Mouse (Mus musculus) thymus, postnatal 14 days (tissue): ENCODE measurements around the gene Lhfpl2.

Experiments
- DNase-seq: peaks from one replicate; pipeline ENCODE4 v3.0.0; 2021

Lhfpl2 gene

DNA sequence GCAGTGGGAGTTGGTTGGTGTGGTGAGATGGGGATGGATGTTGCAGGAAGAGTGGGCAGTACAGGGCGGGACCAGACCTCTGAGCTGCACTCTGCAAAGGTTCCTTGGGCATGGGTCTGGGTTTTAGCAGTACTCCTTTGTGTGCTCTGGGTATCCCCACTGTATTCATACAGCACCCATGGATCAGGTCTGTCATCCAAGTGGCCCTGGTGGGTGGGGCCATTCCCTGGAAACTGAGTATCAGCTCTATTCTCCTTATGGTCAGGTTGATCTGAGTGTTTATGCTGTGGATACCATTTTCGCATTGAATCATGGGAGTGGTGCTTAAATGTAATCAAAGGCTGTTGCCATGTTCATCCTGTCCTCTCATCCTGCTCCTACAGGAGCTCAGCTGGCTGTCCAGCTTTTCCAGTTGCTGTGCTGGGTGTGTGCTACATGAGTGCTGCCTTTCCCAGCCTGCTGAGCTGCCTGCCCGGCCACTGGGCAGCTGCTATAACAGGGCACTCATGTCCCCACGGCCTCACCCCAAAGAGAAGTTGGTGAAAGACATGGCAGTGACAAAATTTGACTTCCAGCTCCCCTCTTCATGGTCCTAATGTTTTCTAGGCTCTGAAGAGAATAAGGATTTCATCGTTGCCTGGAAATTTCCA lies 9.2 kb downstream of the Lhfpl2 start:
- DNase-seq, result no peak

DNA sequence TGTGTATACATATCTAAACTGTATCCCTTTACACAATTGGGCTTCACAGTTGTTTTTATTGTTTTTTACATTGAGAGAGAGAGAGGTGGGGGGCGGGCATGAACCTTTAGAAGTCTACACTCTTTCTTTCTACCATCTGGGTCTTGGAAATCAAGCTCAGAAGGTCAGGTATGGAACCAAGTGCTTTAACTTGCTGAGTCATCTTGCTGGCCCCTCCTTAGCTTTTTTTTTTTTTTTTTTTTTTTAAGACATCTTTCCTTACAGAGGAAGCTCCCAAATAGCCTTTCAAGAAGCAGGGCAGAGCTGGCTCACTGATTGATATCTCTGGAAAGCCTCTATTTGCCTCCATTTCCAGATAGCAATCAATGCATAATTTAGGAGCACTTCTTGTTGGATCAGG lies 10.7 kb downstream of the Lhfpl2 start:
- no peak for DNase-seq

DNA sequence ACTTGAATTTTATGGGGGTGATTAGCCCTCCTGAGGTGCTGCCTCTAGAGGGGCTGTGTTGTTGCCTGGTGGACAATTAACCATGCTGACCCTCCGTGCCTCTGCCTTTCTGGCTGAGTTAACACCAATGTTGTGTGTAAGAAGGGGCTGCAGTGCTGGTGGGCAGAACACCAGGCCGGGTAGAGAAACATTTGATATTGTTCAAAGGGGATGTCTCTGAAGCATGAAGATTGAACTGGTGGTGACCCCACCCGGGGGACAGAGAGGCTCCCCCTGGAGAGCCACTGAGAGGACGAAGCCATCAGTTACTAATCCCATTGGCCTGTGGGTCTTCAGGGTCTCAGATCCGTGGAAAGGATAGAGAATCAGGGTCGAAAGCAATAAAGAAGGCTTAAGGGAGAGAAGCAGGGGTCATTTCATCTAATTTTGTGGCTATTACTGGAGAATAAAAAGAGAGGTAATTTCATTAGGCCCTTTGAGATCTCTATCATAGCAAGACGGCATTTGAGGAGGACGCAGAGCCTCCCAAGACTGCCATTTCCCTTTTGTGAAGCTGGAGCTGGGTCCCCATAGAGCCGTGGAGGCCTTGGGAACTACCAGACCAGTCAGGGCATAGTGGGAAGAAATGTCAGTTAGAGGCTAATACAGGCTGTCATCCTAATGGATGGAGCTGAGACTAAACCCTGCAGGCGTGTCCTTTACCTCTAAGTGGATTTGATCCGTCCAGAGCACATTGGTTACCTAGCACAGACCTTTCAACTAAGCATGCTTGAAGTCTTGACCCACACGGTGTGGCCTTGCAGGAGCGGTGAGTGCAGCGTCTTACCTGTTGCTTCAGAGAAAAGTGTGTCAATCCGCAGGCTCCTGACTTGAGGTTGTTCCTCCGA lies 12.1 kb downstream of the Lhfpl2 start:
- DNase-seq, result no peak

DNA sequence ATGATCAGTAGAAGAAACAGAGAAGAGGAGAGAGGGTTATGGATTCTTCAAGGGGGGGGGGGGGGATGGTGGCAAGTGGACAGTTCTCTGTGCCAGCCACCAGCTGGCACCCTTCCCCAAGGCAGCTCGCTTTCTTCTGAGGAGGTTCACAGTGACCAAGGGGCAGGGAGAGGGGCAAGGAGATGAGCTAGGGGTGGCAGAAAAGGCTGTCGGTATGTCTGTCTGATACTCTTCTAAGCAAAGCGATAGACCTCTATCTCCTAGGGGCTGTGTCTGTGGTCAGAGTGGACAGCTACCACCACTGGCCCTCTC lies 12.7 kb downstream of the Lhfpl2 start:
- no peak for DNase-seq

DNA sequence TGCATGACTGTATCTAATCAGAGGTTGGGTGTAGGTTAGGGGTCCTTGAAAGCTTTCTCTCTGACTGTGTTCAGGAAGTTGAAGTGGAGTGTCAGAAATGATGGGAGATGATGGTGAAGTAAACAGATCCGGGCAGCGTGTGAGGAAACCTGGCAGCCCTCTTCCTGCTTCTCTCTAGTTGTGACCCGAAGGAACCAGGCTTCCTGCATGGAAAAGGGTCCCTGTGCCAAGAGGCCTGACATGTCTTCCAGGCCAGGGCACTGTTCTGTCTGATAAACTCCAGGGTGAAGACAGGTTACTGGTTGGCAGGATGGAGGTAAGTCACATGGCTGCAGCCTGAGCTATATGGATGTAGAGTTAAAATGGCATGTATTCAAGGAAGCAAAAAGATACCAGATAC lies 13.3 kb downstream of the Lhfpl2 start:
- no peak for DNase-seq

DNA sequence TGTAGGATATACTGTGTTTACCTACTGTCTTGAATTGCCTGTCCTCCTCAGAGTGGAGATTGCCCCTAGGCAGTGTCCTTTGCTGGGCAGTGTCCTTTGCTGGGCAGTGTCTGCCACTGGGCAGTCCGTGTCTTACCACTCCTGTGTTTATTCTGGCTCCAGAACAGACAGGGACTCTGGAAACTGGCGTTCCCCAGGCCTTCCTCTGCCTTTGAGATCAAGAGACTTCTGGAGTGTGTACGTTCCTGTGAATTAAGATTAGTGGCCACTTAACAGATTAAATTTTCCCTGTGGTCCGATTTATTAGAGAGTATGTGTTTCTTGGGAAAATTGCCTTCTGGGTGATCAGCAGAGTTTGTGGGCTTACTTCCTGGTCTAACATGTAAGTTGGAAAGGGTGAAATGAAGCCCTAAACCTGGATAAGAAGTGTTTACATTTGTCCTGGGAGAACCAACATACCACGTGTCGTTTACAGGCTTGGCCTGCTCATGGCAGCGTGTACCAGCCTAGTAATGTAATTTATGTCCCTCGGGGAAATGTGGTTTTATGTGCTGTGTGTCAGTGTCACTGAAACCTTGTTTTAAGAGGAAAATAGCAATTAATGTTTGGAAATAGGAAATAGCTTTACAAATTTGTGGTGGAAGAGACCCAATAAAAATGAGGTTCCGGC lies 15.6 kb downstream of the Lhfpl2 start:
- no peak for DNase-seq

DNA sequence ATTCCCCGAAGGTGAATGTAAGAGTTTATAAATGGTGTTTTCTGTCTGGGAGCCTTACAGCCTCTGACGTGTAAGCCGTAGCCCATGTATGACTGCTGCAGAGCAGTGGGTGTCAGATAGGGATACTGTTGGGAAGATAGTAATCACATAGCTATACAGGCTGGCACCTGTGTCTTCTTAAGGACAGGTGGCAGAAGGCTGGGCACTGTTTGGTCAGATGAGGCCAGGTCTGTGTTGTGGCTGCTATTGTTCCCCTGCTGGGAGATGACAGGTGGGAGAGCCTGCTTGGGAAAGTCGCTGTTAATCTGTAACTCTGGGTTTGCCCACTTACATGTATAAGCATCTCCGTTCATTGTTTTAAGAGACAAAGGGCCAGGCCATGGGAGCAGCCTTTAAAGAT lies 16.1 kb downstream of the Lhfpl2 start:
- DNase-seq, result no peak

DNA sequence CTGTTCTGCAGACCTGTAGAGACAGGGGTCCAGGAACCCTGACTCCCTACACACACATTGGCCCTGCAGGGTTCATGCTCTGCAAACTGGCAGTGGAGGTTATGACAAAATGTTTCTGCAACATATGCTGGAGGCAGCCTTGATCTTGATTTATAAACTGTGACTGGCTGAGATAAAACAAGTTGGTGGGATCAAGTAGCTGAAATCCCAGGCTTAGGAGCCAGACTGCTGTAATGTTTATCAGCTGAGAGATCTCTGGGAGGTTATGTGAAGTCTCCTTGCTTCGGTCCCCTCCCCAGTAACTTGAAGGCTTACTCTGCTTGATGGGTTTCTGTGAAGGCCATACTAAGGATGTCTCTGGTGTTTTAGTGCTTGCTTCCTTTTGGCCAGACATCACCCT lies 17.6 kb downstream of the Lhfpl2 start:
- DNase-seq, result no peak

DNA sequence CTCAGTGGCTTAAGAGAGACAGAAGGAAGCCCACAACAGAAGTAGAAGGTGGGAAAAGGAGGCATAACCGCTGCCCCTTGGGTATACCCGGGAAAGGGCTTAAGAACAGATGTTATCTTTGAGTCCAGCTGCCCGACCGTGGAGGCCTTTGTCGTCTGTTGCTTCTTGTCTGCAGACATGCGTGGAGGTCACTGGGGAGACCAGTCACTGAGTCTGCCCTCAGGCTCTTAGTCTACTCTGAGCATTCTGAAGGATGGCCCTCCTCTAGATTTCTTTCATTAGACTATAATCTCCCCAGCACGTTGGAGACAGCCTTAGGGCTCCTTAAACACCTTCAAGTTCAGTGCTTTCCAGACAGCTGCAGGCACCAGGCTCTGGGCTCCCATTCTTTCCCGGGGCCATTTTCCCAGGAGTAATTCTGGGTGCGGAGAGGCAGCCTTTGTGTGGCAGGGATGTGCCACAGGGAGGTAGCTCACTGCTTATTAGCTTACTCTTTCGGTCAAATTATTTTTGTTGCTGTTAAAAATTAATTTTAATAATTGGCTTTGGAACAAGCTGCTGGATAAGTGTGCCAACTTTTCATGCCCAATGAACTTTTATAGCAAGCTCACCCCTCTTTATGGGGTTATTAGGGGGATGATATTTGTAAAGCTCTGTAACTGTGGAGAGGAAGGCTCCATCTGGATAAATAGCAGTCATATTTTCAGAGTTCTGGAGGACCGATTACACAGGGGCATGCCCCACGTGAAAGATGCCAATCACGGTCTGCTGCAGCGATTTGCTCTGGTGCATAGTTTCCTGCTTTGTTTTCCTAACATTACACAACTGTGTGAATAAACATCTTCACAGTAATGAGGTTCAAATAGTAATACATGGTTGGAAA lies 19.8 kb downstream of the Lhfpl2 start:
- no peak for DNase-seq

DNA sequence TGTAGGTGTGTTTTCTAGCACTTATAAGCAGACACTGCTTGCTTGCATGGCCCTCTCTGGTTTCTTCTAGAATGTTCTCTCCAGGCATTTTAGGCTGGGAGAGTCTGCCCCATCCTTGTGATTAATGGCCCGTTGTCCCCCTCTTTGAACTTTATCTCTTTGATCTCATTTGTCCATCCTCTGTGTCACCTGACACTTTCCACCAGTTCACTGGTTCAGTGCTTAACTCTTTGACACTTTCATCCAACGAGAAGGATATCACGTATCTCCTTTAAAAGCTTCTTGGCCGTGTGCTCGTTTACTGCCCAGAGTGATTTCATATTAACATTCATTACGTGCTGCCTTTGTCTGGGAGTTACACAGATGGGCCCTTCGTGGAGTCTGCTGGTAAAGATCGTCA lies 25.6 kb downstream of the Lhfpl2 start:
- no peak for DNase-seq

DNA sequence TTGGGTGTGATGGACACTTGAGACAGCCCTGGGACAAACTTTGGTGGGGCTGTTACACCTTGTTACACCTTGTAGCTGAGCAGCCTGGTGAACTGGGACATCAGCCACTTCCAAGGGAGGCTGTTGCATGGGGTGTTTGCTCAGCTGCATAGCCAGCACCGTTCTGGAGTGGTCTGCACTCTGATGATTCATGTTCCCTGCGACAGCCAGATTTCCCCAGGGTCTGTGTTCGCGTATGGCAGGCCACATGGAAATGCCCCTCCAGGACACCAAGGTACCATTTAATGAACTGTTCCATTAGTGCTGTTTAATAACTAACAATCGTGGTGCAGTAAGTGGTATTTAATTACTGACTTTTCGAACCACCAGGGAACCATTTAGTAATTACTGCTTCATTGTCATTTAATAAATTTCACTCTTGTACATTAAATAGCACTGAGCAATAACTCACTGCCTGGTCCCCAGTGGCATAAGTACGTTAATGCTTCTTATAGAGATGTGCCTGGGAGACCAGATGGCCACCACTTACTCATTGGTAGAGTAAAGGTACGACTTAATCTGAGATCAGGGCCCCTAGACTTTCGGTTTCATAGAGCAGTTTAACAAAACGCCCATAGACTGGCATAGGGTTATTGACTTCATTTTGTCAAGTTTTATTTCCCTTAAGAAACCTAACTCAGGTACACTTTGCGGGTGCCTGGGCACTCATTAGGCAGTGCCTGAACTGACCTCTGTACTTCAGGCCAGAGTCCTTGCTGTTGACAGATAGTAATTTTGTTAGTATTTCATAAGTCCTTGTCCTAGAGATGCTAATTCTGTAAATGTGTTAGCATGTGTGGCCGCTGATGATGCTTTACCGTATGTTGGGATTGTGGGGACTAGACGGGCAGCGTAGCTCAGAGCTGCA lies 26.9 kb downstream of the Lhfpl2 start:
- DNase-seq, result no peak

DNA sequence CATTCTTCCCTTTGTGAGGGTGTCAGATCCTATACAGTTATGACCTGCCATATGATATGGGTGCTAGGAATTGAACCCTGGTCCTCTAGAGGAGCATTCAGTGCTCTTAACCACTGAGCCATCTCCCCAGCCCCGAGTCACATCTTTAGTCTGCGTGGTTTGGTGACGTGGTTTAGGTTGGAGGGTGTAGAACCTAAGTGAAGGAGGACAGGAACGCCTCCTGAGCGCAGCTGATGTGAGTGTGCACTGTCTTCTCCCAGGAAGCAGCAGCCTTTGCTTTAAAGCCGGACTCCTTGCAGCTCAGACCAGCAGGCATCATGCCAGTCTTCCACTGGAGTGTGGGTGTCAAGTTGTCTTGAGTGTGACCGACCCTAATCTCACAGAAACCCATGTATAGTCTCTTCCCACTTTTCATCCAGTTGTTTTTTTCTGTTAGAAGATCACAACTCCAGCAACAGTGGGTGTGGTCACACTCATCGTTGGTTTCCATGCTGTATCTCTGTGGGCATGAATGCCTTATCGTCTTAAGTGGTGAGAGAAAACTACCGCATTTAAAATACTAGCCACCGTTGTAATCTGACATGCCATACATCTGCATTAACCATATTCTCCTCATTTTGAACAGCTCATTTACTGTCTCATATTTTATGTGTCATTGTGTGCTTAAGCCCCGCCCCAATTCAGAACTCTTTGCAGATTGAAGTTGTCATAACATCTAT lies 28.7 kb downstream of the Lhfpl2 start:
- no peak for DNase-seq

DNA sequence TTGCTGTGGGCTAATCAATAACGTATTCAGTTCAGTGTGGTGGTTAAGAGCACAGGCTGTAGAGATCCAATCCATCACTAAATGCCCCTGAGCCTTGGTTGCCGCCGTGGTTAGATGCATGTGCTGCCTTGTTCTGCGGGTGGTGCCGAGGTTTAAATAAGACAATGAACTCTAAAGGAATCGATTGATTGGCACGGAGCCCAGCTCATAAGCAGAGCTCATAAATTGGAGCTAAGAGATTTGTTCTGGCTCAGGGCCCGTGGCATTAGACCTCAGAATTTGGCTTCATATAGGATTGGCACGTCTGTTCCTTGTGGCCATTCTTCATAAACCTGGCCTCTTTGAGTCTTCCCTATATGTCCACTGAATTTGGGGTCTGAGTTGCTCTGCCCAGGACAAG lies 29.5 kb downstream of the Lhfpl2 start:
- DNase-seq, result no peak

DNA sequence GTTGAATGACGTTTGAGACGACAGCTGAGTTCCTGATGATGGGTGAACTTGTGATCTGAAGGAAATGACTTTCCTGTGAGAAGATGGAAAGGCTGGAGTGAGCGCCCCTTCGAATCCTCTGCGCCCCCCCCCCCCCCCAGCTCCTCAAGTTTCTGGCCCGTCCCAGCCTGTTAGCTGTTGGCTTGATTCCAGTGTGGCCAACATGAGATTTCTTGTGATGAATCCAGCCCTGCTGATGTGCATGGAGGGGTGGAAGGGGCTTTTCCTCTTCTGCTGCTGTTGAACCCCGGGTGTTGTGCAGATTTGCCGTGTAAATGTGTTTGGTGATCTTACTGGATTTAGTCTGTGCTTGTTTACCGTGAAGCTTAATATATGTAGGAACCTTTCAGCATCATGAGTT lies 31.2 kb downstream of the Lhfpl2 start:
- DNase-seq, result no peak

DNA sequence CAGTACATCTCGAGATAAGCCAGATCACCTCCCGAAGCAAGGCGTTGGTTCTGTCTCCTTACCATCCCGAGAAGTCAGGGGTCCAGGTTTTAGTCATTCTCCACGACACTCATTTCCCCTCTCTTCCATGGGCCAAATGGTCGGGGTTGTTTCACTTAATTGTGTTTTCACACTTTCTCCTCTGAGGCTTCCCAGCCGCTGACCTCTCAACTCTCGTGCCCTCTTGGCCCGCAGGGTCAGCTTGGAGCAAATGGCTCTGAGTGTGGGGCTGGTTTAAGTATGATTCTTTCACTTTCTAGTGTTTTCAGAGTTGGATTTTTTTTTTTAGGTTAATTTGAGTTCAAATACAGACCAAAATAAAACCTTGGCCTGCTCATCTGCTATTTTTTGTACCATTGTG lies 31.7 kb downstream of the Lhfpl2 start:
- DNase-seq, result no peak

DNA sequence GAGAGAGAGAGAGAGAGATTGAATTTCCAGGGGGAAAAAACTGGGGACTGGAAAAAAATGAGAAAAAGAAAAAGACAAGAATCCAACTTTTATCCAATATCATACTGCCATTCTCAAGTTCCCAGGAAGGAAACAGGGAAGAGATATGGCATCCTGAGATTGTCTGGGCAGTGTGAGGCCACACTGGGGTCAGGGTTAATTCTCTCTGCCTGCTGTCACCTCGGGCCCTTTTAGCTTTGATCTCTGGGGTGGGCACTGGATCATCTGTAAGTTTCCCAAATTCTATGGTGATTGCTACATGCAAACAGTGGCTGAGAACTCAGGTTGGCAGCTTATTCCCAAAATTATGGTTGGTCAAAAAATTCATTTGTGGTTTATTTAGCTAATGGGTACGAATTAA lies 33.8 kb downstream of the Lhfpl2 start:
- no peak for DNase-seq

DNA sequence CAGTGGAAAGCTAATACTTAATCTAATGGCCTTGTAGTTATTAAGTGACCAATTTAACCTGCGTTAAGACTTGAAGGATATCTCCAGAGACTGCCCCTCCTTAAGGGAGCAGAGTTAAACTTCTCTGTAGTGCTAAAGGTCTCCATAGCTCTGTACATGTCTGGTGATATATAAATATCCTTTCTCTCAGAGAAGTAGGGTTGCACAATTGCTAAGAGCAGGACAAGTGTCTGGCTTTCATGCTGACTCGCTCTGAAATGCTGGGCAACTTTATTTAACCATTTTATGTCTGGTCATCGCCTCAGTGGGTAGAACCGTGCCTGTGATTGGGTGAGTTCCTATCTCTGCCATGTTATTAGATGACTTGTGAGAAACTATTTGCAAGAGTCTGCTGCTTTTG lies 36.6 kb downstream of the Lhfpl2 start:
- DNase-seq, result no peak

DNA sequence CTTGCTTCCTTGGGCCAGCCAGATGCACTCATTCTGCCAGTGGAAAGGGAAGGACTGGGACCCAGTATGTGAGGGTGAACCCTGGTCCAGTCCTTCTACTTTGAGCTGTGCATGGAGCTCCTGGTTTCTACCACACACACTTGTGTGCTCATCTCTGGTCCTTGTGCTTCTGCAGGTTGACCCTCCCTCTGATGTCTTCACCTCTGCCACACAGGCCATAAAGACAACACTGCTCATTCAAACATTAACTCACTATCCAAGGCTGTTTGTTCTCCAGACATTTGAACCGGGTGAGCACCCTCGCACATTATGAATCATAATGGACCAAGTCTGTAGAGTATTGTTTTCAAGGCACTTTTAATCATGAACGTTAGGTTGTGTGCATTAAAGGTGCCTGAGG lies 37.0 kb downstream of the Lhfpl2 start:
- DNase-seq, result no peak

DNA sequence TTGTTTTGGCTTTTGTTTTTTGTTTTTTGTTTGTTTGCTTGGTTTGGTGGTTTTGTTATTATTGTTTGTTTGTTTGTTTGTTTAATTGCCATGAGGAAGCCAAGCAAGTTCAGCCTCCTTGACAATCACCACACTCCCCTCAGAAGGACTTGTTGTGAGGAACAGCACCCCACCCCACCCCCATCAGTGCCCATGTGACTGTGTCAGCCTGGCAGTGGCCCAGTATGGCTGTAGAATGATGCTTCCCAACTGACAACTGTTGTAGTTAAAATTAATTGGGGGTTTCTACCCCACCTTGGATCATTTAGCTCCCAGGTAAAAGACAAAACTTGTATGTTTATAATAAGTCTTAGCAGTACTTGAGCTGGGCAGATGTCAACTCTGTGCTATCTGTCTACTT lies 37.6 kb downstream of the Lhfpl2 start:
- DNase-seq, result no peak

DNA sequence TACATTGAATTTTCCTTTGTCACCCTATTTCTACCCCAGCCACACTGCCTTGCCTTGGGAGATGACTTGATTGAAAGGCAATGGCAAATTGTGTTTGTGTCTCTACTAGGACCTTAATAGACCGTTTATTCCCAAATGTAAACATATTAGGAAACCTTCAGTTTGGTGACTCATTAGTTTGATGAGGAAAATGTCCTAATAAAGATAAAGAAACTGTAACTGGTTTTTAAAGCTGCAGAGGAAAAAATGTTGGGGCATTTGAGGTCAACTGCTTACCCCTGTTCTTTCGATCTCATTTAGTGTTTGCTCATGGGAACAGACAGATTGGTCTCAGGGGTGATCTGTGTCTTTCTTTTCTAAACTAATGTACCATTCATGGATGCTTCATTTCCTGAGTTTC lies 40.1 kb downstream of the Lhfpl2 start:
- no peak for DNase-seq

DNA sequence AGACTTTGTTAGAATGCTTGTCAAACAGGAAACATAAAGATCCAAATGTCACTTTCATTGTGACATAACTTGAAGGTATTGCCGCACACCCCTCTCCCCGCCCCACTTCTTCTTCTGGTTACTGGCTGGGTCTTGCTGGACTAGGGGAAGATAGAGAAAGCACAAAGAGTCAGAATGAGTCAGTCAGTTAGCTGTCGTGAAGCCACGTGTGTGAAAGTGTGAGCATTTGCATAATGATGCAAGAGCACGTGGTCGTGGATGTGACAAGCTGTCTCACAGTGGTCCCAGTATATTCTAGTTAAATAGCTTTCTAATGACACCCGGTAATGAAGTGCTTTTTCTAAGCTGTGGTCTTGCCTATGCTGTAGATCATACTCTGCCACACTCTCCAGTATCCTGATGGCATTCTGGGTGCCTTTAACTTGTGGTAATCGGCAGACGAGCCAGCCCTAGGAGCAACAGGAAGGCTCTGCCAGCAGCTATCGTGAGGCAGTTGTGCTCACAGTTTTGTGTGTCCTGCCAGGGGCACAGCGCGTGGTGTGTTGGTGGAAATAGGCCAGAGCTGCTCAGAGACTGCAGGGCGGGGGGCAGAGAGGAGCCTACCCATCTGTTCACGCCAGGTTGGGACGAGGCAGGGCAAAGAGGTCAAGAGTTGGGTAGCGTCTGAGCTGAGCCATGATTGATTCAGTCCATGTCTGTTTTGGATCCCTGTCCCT lies 40.9 kb downstream of the Lhfpl2 start:
- DNase-seq, result no peak
